Mouse (Mus musculus) E14TG2a.4 (cell line): ENCODE measurements around the gene Znfx1.

Experiments used
- CTCF ChIP-seq: conservative IDR thresholded peaks from 2 replicates; pipeline ENCODE4 v1.5.1; 2014; ENCODE audit warnings: low read length
- NANOG ChIP-seq: IDR thresholded peaks from 2 replicates; pipeline ENCODE4 v1.6.1; 2014; ENCODE audit warnings: borderline replicate concordance, low read length, mixed read lengths
- POU5F1 ChIP-seq: IDR thresholded peaks from 2 replicates; pipeline ENCODE4 v1.6.1; 2014; ENCODE audit warnings: low read length, borderline replicate concordance

DNA sequence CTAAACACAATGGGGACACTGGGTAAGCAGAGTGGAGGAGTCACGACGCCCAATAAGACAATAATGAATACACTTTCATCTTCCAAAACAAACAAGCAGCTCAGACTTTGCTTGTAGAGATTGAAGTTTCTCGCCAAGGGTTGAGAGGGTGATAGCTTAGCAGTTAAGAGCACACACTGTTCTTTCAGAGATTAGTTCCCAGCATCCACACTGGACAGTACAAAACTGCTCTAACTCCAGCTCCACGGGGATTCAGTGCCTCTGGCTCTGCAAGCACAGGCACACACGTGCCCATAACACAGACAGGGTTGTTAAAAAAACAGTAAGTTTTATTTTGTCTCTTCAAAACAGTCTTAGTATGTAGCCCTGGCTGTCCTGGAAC is 5.9 kb downstream of the Znfx1 start:
- TF ChIP-seq NANOG (no peak), POU5F1 (no peak), CTCF (no peak)
